Mouse (Mus musculus): ENCODE data around the gene Mycl. TPM values are rescaled to one million over a fixed set of nuclear protein-coding genes. Genes with fewer than 3 reads are reported as not detected.

Gene Mycl
- total RNA-seq, 2 experiments from 2014 or later: 0.13 to 0.42 TPM

- H3K27ac ChIP-seq: no peak overlapping the region
- DNase-seq: no peak
- no peak for TF ChIP-seq CTCF (IDR thresholded peaks at IDR 0.05)
- intact Hi-C loops (cut with DNase I): no loop called here
- H3K4me3 ChIP-seq: no peak overlapping the region
These were observed 32.7 kb upstream of the Mycl start for GRCm38 (mm10) chr4:122962751-122963150.

DNA sequence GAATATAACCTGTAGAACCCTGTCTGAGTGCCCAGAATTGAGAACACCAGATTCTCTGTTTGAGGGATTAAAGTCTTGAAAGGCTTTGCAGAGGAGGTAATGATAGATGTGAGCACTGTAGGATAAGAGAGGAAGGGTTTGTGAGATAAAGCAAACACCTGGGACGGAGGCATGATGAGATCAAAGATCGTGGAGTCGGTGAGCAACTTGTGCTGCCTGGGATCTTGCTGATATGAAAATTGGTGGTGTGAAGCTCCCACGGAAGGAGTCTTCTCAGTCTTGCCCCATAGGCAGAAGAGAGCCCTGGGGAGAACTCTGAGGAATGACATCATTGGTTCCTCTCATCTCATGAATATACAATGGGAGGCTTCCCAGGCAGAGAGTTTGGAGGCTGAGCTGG lies 27.3 kb upstream of the Mycl start:
- DNase-seq: no peak
- H3K27ac ChIP-seq: no peak overlapping the region
- intact Hi-C loops (cut with DNase I): no loop called here
- no peak for TF ChIP-seq CTCF (IDR thresholded peaks at IDR 0.05)
- no peak overlapping the region for H3K4me3 ChIP-seq

DNA sequence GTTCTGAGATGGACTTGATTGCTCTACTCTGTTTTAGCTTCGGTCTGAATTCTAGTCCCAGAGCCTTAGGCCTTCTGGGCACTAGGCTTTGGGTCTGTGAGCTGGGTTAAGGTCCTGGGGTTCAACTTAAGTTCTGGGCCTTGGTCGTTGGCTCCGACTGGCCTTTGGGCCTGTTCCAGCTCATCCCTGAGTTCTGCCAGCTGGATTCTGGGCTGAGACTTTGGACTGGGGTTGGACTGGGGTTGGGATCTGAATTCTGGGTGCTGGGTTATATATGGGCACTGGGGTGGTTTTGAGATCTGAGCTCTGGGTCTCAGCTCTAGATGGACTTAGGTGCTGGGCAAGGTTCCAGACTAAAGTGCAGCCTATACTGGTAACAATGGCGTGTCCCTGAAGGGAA lies 24.3 kb upstream of the Mycl start:
- no peak for TF ChIP-seq CTCF (IDR thresholded peaks at IDR 0.05)
- Histone ChIP-seq H3K4me3 (no peak overlapping the region), H3K27ac (no peak overlapping the region)
- no peak for DNase-seq
- intact Hi-C loops (cut with DNase I): no loop called here

GRCm38 (mm10) chr4:122971646-122972045 lies 23.8 kb upstream of the Mycl start:
- no peak for TF ChIP-seq CTCF (IDR thresholded peaks at IDR 0.05)
- DNase-seq: no peak

DNA sequence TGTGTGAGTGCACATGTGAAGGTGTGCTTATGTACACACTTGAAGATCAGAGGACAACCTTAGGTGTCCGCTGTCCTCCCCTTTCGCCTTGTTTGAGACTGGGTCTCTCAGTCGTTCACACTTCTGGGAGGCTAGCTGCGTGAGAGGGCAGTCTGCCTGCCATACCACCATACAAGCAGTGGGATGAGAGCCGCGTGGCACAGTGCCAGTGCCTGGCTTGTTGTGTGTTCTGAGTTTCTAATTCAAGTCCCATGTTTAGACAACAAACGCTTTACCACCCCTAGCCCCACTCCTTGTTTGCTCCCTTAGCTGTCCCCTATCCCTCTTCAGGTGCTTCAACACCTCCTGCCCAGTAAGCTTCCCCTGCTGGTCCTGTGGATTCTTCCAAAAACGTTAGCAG lies 23.4 kb upstream of the Mycl start:
- no peak for TF ChIP-seq CTCF (IDR thresholded peaks at IDR 0.05)
- intact Hi-C loops (cut with DNase I): no loop called here
- Histone ChIP-seq H3K4me3 (no peak overlapping the region), H3K27ac (no peak overlapping the region)
- DNase-seq: no peak

More at GRCm38 (mm10) chr4:122971646-122972045, 23.8 kb upstream of the Mycl start:
- intact Hi-C loops (cut with DNase I): no loop called here
- Histone ChIP-seq H3K27ac (no peak overlapping the region), H3K4me3 (no peak overlapping the region)

DNA sequence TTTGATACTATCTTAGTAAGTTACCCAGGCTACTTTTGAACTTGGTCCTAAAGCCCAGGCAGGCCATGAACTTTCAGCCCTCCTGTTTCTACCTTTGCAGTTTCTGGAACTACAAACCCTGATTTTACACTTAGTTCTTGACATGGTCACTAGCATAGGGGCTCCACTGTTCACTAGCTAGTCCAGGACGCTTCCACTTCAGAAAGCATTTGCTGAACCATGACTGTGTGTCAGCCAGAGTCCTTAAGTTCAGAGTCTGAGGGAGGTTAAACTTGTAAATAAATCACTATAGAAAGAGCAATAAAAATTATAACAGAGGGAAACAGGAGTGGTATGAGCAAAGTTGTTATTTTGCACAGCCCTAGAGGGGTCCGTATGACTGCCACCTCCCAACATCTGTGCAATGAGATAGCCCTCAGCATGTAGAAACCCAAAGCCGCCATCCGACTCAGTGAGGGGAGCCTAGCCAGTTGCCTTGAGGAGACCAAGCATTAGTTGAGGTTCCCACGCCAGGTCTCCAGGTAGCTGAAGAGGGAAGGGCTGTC lies 20.4 kb upstream of the Mycl start:
- no peak overlapping the region for H3K4me3 ChIP-seq
- no peak overlapping the region for H3K27ac ChIP-seq
- intact Hi-C loops (cut with DNase I): no loop called here
- no peak for TF ChIP-seq CTCF (IDR thresholded peaks at IDR 0.05)
- DNase-seq: no peak

DNA sequence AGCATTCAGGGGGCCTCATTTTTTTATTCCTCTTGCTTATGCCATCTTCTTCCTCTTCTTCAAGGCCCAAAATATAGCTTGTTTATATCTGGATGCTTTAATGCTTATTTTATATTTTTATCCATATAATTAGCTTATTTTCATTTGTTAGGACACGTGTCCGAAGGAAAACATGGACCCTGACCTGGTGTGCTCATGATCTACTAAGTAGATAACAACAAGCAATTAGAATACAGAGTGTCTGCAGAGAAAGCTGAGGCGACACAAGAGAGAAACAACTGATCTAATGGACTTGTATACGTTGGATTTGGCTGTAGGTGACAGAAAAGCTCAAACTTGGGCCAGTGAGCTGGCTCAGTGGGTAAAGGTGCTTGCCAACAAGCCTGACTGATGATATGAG lies 18.6 kb upstream of the Mycl start:
- no peak overlapping the region for H3K4me3 ChIP-seq
- TF ChIP-seq CTCF (IDR thresholded peaks at IDR 0.05): no peak
- no peak for DNase-seq
- intact Hi-C loops (cut with DNase I): no loop called here
- H3K27ac ChIP-seq: no peak overlapping the region

GRCm38 (mm10) chr4:122978850-122979249 lies 16.6 kb upstream of the Mycl start:
- no peak for TF ChIP-seq CTCF (IDR thresholded peaks at IDR 0.05)
- H3K27ac ChIP-seq: no peak overlapping the region
- DNase-seq: no peak
- no peak overlapping the region for H3K4me3 ChIP-seq
- intact Hi-C loops (cut with DNase I): no loop called here

- TF ChIP-seq CTCF (IDR thresholded peaks at IDR 0.05): no peak
- H3K27ac ChIP-seq: no peak overlapping the region
- DNase-seq: no peak
- intact Hi-C loops (cut with DNase I): no loop called here
- no peak overlapping the region for H3K4me3 ChIP-seq
These were observed 15.6 kb upstream of the Mycl start for GRCm38 (mm10) chr4:122979826-122980225.

GRCm38 (mm10) chr4:122980684-122981083 lies 14.8 kb upstream of the Mycl start:
- TF ChIP-seq CTCF (IDR thresholded peaks at IDR 0.05): no peak
- H3K27ac ChIP-seq: no peak overlapping the region
- H3K4me3 ChIP-seq: no peak overlapping the region
- intact Hi-C loops (cut with DNase I): no loop called here
- DNase-seq: no peak

GRCm38 (mm10) chr4:122981238-122981637 lies 14.2 kb upstream of the Mycl start:
- intact Hi-C loops (cut with DNase I): no loop called here
- H3K27ac ChIP-seq: no peak overlapping the region
- TF ChIP-seq CTCF (IDR thresholded peaks at IDR 0.05): no peak
- no peak for DNase-seq
- H3K4me3 ChIP-seq: no peak overlapping the region

DNA sequence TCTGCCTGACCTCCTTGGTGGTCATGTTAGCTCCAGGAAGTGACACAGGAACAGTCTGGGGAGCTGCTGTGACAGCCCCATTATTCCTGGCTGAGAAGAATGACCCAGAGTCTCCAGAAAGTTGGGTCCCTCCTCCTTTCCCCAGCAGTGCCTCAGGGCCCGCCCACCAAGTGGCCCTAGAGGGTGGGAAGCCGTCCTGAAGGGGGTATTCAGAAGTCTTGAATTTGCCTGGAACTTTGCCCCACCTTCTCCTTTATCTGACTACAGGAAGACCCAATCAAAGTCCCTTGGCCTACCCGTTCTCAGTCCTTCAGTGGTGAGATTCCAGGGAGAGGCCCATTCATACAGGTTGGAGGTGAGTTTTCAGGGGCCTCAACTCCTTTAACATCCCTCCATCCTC lies 13.5 kb upstream of the Mycl start:
- TF ChIP-seq CTCF (IDR thresholded peaks at IDR 0.05): no peak
- no peak overlapping the region for H3K27ac ChIP-seq
- DNase-seq: no peak
- intact Hi-C loops (cut with DNase I): no loop called here
- H3K4me3 ChIP-seq: no peak overlapping the region

- Histone ChIP-seq H3K4me3 (no peak overlapping the region), H3K27ac (no peak overlapping the region)
- intact Hi-C loops (cut with DNase I): no loop called here
- TF ChIP-seq CTCF (IDR thresholded peaks at IDR 0.05): no peak
- no peak for DNase-seq
These were observed 12.9 kb upstream of the Mycl start for GRCm38 (mm10) chr4:122982537-122982936.

- no peak for DNase-seq
- Histone ChIP-seq H3K4me3 (peak overlapping the region; percentile 37; the same call in 1 of the 2 replicates), H3K27ac (no peak overlapping the region)
- intact Hi-C loops (cut with DNase I): loop anchor here (2.0 kb wide), 1 partner anchor 39 kb away; no protein-coding TSS in a partner anchor
- no peak for TF ChIP-seq CTCF (IDR thresholded peaks at IDR 0.05)
These were observed 11.8 kb upstream of the Mycl start for GRCm38 (mm10) chr4:122983486-122984261.
